Mouse (Mus musculus): ENCODE results near the gene Setd5. TPM values are rescaled to one million over a fixed set of nuclear protein-coding genes. Genes with fewer than 3 reads are reported as not detected.

Gene Setd5
- polyA plus RNA-seq, 1 experiment, result 21.3 TPM

DNA sequence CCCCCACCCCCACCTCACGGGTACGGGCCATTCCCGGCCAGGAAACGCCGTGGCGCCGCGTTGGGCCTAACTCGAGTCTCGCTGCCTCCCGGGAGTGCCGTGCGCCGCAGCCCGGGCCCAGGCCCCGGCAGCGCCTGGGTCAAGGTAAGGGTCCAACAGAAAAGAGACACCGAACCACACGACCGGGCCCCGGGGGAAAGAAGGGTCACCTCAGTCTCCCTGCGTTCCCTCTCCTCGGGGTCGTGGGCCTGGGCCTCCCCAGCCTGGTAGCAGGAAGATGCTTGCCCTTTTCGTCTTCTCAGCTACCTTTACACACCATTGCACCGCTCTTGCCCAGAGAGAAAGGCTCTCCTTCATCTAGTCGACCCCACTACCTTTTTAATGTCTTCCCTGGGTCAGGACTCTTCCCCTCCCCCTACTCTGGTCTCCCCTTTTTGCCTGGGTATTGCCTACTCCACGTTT, 435 bp downstream of the Setd5 start:
- Histone ChIP-seq H3K36me3 (ENCODE audit: control insufficient read depth, insufficient read depth, low read length) (no peaks in the 10 kb centered on the region), H3K4me3 (ENCODE audit: control insufficient read depth, low read depth, low read length) (peak overlapping the region; percentile 93), H3K4me1 (ENCODE audit: control insufficient read depth, insufficient read depth, low read length) (no peaks in the 10 kb centered on the region), H3K27me3 (ENCODE audit: control insufficient read depth, insufficient read depth, low read length) (no peaks in the 10 kb centered on the region), H3K27ac (ENCODE audit: control insufficient read depth, insufficient read depth, low read depth, low read length) (peak overlapping the region; percentile 96)
- TF ChIP-seq CTCF (IDR thresholded peaks at IDR 0.05; ENCODE audit: control insufficient read depth, insufficient read depth, insufficient replicate concordance, low read depth, low read length) (no peak), POLR2A (IDR thresholded peaks at IDR 0.05; ENCODE audit: control insufficient read depth, low read depth, low read length) (no peak; the same call in 1 of the 2 replicates)

- TF ChIP-seq CTCF (IDR thresholded peaks at IDR 0.05; ENCODE audit: control insufficient read depth, insufficient read depth, insufficient replicate concordance, low read depth, low read length) (no peak), POLR2A (IDR thresholded peaks at IDR 0.05; ENCODE audit: control insufficient read depth, low read depth, low read length) (no peak)
- Histone ChIP-seq H3K27me3 (ENCODE audit: control insufficient read depth, insufficient read depth, low read length) (no peaks in the 10 kb centered on the region), H3K4me3 (ENCODE audit: control insufficient read depth, low read depth, low read length) (peak overlapping the region; percentile 93), H3K4me1 (ENCODE audit: control insufficient read depth, insufficient read depth, low read length) (no peaks in the 10 kb centered on the region), H3K36me3 (ENCODE audit: control insufficient read depth, insufficient read depth, low read length) (no peaks in the 10 kb centered on the region), H3K27ac (ENCODE audit: control insufficient read depth, insufficient read depth, low read depth, low read length) (peak overlapping the region; percentile 96)
Measured at GRCm38 (mm10) chr6:113078031-113078721, 1.0 kb downstream of the Setd5 start.

DNA sequence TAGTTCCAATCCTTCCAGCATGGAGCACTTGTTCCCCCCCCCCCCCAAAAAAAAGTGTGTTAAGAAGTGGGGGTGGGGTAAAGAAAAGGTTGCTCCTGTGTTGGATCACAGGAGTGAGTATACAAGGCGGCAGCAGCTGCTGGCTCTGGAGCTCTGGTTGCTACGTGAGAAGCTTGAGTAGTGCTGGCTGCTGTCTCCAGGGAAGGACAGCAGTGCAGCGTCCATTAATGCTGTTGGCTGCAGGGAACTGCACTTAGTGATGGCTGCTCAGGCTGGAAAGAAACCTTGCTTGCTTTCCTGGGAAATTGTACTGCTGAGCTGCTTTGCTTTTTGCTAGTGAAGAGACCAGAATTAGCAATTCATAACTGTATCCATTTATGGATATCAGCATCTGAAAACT, 2.3 kb downstream of the Setd5 start:
- no peaks in the 10 kb centered on the region for H3K4me1 ChIP-seq (ENCODE audit: control insufficient read depth, insufficient read depth, low read length)
- TF ChIP-seq CTCF (IDR thresholded peaks at IDR 0.05; ENCODE audit: control insufficient read depth, insufficient read depth, insufficient replicate concordance, low read depth, low read length) (no peak), POLR2A (IDR thresholded peaks at IDR 0.05; ENCODE audit: control insufficient read depth, low read depth, low read length) (no peak)
- no peaks in the 10 kb centered on the region for H3K36me3 ChIP-seq (ENCODE audit: control insufficient read depth, insufficient read depth, low read length)
- H3K27me3 ChIP-seq (ENCODE audit: control insufficient read depth, insufficient read depth, low read length), result no peaks in the 10 kb centered on the region
- H3K4me3 ChIP-seq (ENCODE audit: control insufficient read depth, low read depth, low read length), result peak overlapping the region; percentile 77
- no peak overlapping the region for H3K27ac ChIP-seq (ENCODE audit: control insufficient read depth, insufficient read depth, low read depth, low read length)

GRCm38 (mm10) chr6:113082229-113082628, 5.1 kb downstream of the Setd5 start:
- no peak overlapping the region for H3K4me3 ChIP-seq (ENCODE audit: control insufficient read depth, low read depth, low read length)
- no peak for TF ChIP-seq POLR2A (IDR thresholded peaks at IDR 0.05; ENCODE audit: control insufficient read depth, low read depth, low read length)
- TF ChIP-seq CTCF (IDR thresholded peaks at IDR 0.05; ENCODE audit: control insufficient read depth, insufficient read depth, insufficient replicate concordance, low read depth, low read length), result no peak
- H3K36me3 ChIP-seq (ENCODE audit: control insufficient read depth, insufficient read depth, low read length), result no peaks in the 10 kb centered on the region
- H3K27ac ChIP-seq (ENCODE audit: control insufficient read depth, insufficient read depth, low read depth, low read length), result no peak overlapping the region
- no peaks in the 10 kb centered on the region for H3K27me3 ChIP-seq (ENCODE audit: control insufficient read depth, insufficient read depth, low read length)
- no peaks in the 10 kb centered on the region for H3K4me1 ChIP-seq (ENCODE audit: control insufficient read depth, insufficient read depth, low read length)

DNA sequence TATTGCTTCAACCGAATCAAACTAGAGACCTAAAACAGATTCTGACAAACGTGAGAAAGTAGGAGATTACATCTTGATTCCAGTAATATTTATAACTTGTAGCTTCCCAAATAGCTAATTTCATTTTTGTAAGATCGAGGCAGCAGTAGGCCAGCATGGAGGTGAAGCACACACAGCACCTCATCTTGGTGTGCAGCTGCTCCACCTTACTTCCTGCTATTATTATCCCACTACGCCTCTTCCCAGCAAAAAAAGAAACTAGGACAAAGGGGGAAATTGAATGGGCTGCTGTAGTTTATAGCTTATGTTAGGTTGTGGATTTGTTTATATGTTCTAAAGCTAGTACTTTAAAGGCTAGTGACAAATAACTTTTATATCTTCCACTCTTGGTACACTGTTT, 7.4 kb downstream of the Setd5 start:
- Histone ChIP-seq H3K27me3 (ENCODE audit: control insufficient read depth, insufficient read depth, low read length) (no peaks in the 10 kb centered on the region), H3K36me3 (ENCODE audit: control insufficient read depth, insufficient read depth, low read length) (no peaks in the 10 kb centered on the region), H3K4me3 (ENCODE audit: control insufficient read depth, low read depth, low read length) (no peak overlapping the region), H3K4me1 (ENCODE audit: control insufficient read depth, insufficient read depth, low read length) (no peaks in the 10 kb centered on the region), H3K27ac (ENCODE audit: control insufficient read depth, insufficient read depth, low read depth, low read length) (no peak overlapping the region)
- no peak for TF ChIP-seq CTCF (IDR thresholded peaks at IDR 0.05; ENCODE audit: control insufficient read depth, insufficient read depth, insufficient replicate concordance, low read depth, low read length)
- TF ChIP-seq POLR2A (IDR thresholded peaks at IDR 0.05; ENCODE audit: control insufficient read depth, low read depth, low read length), result no peak

DNA sequence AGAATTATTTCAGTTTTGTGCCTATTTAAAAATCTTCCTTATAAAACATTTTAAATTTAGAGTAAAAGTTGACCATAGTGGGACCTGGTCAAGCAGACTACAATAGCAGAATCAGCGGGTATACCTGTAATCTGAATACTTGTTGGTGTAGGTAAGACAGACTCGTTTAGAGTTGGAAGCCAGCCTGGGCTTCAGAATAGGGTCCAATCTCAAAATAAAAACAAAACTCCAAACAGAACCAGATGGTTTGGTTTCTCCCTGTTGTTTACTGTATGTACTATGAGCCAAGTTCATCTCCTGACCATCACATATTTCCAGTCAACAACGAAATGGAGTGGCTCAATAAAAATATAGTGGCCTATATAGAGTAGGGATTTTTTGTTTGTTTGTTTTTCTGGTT, 16.0 kb downstream of the Setd5 start:
- no peaks in the 10 kb centered on the region for H3K27me3 ChIP-seq (ENCODE audit: control insufficient read depth, insufficient read depth, low read length)

DNA sequence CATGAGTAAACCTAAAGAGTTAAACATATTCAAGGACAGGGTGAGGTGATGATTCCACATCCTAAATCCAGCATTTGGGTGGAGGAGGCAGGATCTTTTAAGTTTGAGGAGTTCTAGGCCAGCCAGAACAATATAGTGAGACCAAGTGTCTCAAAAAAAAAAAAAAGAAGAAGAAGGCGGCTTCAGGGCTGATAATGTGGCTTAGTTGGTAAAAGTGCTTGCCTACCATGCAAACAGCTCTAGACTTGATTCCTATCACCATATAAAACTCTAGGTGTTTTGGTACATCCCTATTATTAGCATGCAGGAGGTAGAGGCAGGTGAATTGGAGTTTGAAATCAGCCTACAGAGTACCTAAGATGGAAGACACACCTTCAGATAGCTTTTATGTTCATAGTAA, 18.4 kb downstream of the Setd5 start:
- Histone ChIP-seq H3K36me3 (ENCODE audit: control insufficient read depth, insufficient read depth, low read length) (no peaks in the 10 kb centered on the region), H3K27me3 (ENCODE audit: control insufficient read depth, insufficient read depth, low read length) (no peaks in the 10 kb centered on the region), H3K4me3 (ENCODE audit: control insufficient read depth, low read depth, low read length) (no peak overlapping the region), H3K4me1 (ENCODE audit: control insufficient read depth, insufficient read depth, low read length) (no peaks in the 10 kb centered on the region), H3K27ac (ENCODE audit: control insufficient read depth, insufficient read depth, low read depth, low read length) (no peak overlapping the region)
- TF ChIP-seq CTCF (IDR thresholded peaks at IDR 0.05; ENCODE audit: control insufficient read depth, insufficient read depth, insufficient replicate concordance, low read depth, low read length) (no peak), POLR2A (IDR thresholded peaks at IDR 0.05; ENCODE audit: control insufficient read depth, low read depth, low read length) (no peak)

More for the DNA sequence above, 16.0 kb downstream of the Setd5 start:
- H3K4me3 ChIP-seq (ENCODE audit: control insufficient read depth, low read depth, low read length), result no peak overlapping the region
- TF ChIP-seq POLR2A (IDR thresholded peaks at IDR 0.05; ENCODE audit: control insufficient read depth, low read depth, low read length), result no peak
- TF ChIP-seq CTCF (IDR thresholded peaks at IDR 0.05; ENCODE audit: control insufficient read depth, insufficient read depth, insufficient replicate concordance, low read depth, low read length), result no peak
- H3K4me1 ChIP-seq (ENCODE audit: control insufficient read depth, insufficient read depth, low read length), result no peaks in the 10 kb centered on the region
- no peaks in the 10 kb centered on the region for H3K36me3 ChIP-seq (ENCODE audit: control insufficient read depth, insufficient read depth, low read length)
- H3K27ac ChIP-seq (ENCODE audit: control insufficient read depth, insufficient read depth, low read depth, low read length), result no peak overlapping the region

Data from testis, adult 2 months (tissue).